Mouse (Mus musculus) T-cell, adult 2 months (primary cell): ENCODE data around the gene Gon4l.

ENCODE experiments used
- DNase-seq: peaks from one replicate; pipeline ENCODE4 v3.0.0; 2022; ENCODE audit warnings: low spot score

Gon4l gene

DNA sequence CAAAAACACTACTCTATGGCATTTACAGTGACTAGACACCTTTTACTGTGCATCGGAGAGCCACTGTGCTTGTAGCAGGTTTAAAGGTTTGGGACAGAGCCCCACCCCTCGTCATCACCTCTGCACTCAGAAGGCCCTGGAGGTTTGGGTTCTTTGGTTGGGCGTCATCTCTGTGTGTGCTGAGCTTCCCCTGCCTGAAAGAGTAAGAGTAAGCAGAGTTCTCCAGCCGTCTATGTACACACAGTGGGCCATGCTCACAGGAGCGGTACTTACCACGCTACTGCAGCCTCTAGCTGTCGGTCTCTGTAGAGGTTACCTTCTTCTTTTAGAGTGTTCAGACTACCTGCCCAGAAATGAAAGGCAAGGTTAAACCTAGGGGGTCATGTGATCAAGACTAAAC lies 77.6 kb downstream of the Gon4l start:
- no peak for DNase-seq

DNA sequence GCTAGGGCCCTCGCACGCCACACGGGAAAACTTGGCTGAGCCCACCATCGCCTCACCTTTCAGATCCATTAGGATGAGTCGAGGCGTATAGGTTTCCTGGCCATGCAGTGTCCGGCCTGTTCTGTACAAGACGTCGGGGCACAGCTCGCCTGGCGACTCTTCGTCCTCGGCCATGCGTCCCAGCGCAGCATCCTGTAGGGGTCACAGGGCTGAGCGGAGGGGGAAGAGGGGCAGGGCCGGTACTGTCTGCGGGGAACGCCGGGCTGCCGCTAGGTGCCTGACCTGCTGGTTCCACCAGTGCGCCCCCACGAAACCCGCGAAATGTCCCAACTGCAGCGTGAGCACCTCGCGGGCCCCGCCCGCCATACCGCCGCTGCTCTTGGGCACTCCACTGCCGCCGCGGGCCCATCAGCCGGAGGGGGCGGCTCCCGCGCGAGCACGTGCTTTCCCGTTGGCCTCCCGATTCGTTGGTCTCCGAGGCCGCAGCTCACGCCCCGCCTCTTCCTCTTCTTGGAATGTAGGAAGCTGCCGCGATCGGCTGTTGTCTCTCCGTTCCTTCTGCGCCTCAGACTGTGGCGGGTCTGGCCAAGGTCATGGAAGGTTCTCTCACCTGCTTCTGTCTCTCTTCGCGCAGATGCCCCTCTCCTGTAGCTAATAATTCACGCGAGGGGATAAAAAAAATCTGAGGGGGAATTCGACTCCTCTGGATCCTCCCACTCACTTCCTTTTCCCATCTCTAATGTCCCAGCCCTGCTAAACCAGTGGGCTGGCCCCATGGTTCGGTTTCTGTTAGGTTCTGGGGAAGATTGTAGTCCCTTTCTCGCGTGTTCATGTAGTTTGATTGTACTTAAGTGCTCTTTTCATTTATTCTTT lies 78.7 kb downstream of the Gon4l start, which contains the start of gene Msto1:
Gene Msto1, minus strand, starts transcription at position 489 of the 873 bp plus-strand sequence.
- peak; percentile 94 for DNase-seq

DNA sequence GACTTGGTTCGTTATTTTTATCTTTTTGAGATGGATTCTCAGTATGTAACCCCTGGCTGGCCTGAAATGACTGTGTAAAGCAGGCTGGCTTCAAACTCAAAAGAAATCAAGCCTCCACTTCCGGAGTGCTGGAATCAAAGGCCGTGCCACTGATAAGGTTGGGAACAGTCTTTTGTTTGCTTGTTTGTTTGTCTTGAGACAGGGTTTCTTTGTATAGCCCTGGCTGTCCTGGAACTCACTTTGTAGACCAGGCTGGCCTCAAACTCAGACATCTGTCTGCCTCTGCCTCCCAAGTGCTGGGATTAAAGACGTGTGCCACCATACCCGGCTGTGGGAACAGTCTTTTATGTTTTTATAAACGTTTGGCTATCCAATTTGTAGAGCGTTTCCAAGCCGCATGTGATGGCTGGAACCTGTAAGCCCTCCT lies 79.4 kb downstream of the Gon4l start:
- peak; percentile 15 for DNase-seq

DNA sequence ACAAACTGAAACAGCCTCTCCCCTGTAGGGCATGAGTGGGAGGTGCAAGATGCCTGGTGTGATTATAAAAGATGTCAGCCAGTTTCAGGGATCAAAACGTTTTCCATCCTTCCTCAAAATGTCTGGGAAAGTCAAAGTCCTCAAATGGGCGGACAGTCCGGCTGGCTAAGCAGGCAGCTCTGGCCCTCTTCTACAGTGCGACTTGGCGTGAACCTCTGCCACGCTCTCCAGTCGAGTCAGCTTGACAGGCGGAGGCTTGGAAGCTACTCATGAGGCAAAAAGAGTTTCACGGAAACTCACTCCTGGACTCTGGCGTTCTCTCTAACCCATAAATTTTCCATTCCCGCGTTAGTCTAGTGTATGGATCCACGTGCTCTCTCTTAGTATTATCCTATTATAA lies 84.0 kb downstream of the Gon4l start:
- no peak for DNase-seq

DNA sequence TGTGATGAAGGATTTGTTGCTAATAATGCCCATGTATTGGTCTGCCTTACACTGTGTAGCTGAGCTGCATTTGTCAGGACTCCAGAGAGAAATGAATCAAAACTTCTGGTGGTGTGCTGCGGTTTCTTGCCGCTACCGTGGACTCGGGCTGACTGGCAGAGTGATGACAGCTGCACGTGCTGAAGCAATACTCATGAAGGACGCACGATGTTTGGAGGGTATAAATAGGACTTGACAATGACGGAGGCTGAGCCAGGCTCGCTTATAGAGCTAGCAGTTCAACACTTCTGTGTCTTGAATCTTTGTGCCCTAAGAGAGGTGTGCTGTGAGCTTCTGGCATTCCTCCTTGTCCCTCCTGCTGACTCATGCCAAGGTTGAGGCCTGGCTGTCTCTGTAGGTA lies 86.4 kb downstream of the Gon4l start:
- DNase-seq: no peak

DNA sequence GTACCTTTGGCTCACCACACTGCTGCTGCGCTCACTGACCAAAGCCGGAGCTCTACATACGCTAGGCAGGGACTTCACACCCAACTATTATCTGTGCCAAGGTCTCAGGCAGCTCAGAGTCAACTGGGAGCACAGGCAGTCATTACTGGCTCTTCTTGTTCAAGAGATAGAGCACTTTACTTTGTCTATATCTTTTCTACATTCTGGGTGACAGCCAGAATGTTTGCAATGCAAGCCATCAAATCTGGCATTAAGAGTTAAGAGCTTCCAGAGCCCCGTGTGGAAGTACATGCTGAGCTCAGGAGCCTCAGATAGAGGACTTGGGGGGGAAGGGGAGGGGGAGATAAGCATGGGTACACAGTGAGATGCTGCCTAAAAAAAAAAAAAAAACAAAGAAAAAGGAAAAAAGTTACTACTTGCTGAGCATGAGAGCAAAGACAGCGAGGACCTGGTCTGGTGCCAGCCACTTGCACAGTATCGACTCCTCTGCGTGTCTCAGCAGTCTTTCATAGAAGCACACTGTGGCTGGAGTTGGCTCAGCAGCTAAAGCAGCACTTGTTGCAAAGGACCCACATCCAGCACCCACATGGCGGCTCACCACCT lies 89.1 kb downstream of the Gon4l start:
- no peak for DNase-seq

DNA sequence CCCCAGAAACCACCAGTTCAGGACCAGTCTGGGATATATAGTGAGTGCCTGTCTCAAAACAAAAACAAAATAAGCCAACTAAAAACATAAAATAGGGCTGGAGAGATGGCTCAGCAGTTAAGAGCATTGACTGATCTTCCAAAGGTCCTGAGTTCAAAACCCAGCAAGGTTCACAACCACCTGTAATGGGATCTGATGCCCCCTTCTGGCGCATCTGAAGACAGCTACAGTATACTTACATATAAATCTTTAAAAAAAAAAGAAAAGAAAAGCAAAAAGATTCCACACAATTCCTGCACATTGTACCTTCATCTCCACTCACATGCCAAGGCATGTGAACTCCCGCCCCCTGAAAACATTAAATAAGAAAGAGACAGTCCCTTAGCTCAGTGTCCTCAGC lies 90.6 kb downstream of the Gon4l start:
- DNase-seq: no peak

DNA sequence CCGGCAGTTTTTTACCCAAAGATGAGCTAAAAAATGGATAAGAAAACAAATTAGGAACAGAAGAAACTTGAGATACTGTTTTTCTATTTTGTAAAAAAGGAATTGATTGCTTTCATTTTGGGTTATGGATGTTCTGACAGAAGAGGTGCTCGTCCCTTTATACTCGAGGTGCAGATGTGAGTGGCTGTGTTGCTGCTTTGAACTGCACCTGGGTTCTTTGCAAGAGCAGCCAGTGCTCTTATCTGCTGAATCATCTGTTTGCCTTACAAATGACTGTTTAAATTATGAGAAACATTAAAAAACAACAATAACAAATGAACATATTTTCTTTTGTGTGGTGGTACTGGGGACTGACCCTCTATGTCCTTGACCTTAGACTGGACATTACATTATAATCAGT lies 94.5 kb downstream of the Gon4l start:
- DNase-seq: no peak

DNA sequence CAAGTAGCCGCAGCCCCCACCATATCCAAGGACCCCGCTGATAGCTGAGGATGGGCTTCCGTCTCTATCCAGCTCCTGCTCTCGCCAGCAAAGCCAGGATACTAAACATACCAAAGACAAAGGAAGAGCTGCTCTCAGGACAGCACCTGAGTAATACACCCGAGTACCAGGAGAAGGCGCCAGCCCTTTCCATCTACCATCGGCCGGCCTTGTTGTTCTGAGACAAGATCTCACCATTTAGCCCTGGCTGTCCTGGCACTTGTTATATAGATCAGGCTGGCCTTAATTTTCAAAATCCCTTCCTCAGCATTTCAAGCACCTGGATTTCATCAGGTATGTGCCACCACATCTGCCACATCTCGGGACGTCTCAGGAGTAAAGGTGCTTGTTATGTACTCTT lies 104.0 kb downstream of the Gon4l start:
- no peak for DNase-seq

DNA sequence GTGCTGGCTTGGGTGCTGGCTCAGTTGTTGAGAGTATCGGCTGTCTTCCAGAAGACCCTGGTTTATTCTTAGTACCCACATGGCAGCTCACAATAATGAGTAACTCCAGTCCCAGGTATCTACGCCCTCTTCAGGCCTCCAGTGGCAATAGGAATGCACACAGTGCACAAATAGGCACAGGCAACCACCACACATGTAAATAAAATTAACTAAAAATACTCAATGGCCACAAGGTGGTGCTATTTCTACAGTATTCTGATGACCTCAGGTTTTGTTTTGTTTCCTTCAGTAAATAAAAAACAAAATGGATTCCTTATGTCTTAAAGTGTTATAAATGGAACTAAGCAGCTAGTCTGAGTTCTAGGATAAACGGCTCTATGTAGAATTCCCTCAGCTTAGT lies 104.7 kb downstream of the Gon4l start:
- DNase-seq: peak; percentile 54

DNA sequence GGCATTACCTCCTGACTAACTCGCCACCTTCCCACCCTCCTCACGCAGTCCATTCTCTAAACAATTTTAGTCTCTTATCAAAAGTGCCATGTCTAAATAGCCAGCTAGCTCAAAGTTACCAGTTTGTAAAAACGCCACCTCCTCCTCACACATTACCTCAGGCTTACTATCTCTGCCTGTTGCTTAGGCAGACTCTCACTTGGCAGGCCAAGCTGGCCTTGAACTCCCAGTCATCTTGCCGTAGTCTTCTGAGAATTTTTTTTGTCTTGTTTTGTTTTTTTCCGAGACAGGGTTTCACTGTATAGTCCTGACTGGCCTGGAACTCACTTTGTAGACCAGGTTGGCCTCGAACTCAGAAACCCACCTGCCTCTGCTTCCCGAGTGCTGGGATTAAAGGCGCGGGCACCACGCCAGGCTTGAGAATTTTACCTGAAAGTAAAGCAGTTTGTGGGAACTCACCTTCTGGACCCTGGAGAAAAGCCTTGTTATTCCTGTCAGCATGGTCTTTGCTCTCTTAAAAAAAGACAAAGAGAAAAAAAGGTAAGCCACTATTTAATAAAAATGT lies 107.4 kb downstream of the Gon4l start:
- DNase-seq: no peak

DNA sequence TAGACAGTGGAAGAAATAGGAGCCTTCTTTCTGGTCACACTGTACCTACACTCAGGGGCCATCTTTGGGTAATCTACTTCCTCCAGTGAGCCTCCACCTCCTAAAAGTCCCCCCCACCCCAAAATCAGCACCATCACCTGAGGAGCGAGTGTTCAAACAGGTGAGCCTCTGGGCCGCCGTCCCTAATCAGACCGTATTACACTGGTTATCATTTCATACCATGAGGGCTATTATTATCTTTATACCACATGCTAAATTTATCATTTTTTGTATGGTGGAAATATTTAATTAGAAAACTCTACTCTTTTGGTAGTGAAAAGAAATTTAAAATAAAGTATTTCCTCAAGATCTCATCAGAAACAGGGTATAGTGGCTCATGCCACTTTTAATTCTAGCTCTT lies 109.1 kb downstream of the Gon4l start:
- no peak for DNase-seq

DNA sequence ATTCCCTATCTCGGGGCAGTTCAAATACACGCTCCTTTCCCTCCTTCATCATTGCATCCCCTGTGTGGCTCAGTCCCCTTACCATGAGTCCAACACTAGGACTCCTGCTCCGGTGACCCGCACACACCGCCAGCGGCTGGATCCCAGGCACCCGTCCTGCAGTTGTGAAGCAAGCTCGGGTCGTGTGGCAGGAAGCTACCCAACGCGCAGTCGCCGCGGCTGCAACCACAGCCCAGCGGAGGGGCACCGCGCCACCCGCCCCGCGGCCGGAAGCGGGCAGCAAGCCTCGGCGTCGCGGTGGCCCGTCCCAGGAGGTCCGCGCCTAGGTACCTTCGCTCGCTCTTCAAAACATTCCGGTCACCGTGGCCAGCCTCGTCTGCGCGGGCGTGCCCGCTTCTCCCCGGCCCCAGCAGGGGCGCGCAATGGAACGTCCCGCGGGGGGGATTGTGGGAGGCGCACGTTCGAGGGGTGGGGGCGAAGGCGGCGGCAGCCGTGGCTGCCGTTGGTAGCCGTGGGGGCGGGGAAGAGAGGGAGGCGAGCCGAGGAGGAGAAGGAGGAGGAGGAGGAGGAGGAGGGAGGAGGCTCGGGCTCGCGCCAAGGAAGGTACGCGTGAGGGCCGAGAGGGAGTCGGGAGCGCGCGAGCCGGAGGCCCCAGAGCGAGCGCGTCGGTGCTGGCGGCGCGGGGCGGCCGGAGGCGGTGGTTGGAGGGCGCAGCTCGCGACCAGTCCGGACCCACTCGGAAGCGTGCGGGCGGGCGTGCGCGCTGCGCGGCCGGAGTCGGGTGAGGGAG lies 115.0 kb downstream of the Gon4l start:
- DNase-seq: peak; percentile 83

DNA sequence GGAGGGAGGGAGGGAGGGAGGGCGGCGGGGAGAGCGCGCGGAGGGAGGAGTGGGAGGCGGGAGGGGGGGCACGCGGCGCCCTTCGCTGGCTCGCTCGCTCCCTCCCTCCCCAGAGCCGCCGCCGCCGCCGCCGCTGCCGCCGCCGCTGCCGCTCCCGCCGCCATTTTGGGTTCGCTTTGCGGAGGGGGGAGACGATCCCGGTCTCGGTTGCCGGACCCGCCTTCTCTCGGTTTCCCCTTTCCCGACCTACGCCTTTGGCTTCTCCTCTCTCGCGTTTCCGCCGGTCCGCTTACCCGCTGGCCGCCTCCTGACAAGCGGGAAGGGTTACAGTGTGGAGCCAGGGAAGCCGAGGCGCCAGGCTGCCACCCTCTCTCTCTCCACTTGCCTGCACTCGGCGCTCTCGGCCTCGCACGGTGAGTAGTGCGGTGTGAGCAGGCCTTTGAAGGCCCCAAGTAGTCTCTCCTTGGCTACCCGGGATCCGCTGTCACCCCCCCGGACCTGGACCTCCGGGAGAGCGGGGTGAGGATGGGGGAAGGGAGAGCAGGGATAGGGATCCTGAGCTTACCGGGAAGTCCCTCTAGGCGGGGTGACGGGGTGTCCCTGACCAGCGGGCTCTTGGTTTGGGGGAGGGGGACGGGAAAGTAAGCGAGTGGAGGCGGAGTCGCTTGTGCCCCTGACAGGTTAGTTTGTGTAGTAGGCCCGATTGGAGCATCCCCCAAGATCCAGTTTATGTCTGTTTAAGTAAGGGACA lies 115.7 kb downstream of the Gon4l start, which contains the start of the genes Ash1l and Dap3:
Gene Ash1l, plus strand, starts transcription at position 47 of the 751 bp plus-strand sequence.
Gene Dap3, minus strand, starts transcription at position 606 of the 751 bp plus-strand sequence.
- peak; percentile 84 for DNase-seq

DNA sequence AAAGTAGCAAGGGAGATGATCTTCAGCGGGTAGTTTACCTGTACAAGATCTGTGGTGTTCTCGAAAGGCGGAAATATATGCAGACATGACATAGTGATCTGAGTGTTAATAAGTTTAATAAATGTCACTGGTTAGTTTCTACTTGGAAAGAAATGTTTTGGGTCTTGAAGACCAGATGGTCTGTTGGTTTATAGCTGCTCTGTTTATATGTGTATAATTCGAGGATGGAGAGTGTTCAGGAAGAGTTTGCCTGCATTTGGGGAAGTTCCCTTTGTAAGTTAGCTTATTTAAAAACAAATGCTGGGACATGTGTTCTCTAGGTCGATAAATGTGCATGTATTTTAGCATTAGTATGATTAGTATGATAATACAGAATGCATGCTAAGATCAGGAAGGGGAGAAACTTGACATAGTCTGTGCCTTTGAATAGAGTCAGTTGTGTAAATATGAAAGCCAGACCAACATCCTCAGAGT lies 116.3 kb downstream of the Gon4l start:
- DNase-seq: no peak

DNA sequence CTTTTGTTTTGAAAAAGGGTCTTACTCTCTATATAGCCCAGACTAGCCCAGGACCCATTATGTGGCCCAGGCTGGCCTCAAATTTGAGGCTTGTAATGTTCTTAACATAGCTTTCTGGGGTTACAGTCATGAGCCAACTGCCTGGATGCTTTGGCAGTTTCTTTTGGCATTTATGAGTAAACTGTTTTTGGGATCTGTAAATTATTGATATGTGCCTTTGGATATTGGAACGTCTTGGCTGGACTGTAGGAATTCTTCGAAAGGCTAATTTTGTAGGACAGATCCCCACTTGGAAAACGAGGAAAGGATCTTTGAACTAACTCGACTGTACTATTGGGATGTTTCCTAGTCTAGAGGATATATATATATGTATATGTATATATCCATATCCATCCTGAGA lies 118.2 kb downstream of the Gon4l start:
- DNase-seq: no peak

DNA sequence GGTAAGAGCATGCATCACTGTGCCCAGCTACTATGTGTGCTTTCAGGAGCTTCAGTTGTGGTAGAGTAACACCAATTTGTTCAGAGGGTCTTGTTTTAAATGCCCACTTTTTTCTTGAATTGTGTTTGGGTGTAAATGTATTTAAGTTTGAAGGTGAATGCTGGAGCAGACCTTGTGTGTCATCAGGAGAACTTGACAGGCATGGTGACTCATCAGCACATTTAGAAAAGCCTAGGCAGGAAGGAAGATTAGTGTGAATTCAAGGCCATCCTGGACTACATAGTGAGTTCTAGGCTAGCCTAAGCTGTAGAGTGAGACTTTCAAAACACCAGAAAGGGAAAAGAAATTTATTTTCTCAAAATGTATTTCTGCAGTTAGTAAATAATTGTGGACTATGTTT lies 118.7 kb downstream of the Gon4l start:
- DNase-seq: no peak
